Comparison of ENCODE assay signal across 23 mouse cellular contexts in genomic region chr8:88502143-88502542, GRCm38 (mm10). TPM values are rescaled to one million over a fixed set of nuclear protein-coding genes. Genes with fewer than 3 reads are reported as not detected.
"Had no signal": no experiment of that assay in that cellular context is flagged by ENCODE, and none has a peak within 500 bp of the region (broad histone marks: within the 10 kb centered on the region; RNA-seq: fewer than 3 reads in every experiment).

No protein-coding gene starts in this region.

- ATAC-seq: hindbrain, embryonic 16.5 days; hindbrain, postnatal 0 days; inflammation-experienced regulatory T-cells, adult 6 months; intestine, embryonic 15.5 days; intestine, embryonic 16.5 days; intestine, postnatal 0 days had no signal

- DNase-seq: heart, postnatal 10 days; heart, postnatal 14 days; heart, postnatal 36 days; heart, postnatal 4 days; kidney, adult 11 months; kidney, adult 18-20 months; kidney, adult 2 months; kidney, adult 8-10 months; kidney, adult 9 months; kidney, postnatal 10 days; kidney, postnatal 14 days; kidney, postnatal 25 days; kidney, postnatal 36 days; kidney, postnatal 4 days; layer of hippocampus, adult 9-11 months; layer of hippocampus, postnatal 36 days had no signal

RNA-seq across cellular contexts. Expression of gene Nkd1, which starts 19.0 kb away (rescaled TPM):
- total RNA-seq: hematopoietic stem cell, adult 5-6 weeks had no signal
